Mouse (Mus musculus) brain, embryonic 18.5 days (tissue): ENCODE measurements around the gene Ankrd42.

ENCODE experiments used
- DNase-seq: peaks from one replicate; pipeline ENCODE4 v3.0.0-alpha.2; 2012; ENCODE audit warnings: low read depth, low spot score

The Ankrd42 gene

GRCm38 (mm10) chr7:92566775-92567174 lies 70.2 kb downstream of the Ankrd42 start:
- DNase-seq = no peak

GRCm38 (mm10) chr7:92560986-92561876 lies 75.7 kb downstream of the Ankrd42 start, which contains the start of gene Ccdc90b:
Gene Ccdc90b (plus strand): TSS chr7:92561149.
- DNase-seq = peak; percentile 96

- DNase-seq = no peak
These were observed 78.2 kb downstream of the Ankrd42 start for GRCm38 (mm10) chr7:92558744-92559143.

- peak; percentile 54 for DNase-seq
These were observed 86.0 kb downstream of the Ankrd42 start for GRCm38 (mm10) chr7:92550990-92551392.

GRCm38 (mm10) chr7:92550248-92550989 lies 86.5 kb downstream of the Ankrd42 start:
- no peak for DNase-seq

GRCm38 (mm10) chr7:92546763-92547162 lies 90.2 kb downstream of the Ankrd42 start:
- no peak for DNase-seq

GRCm38 (mm10) chr7:92532351-92533036 lies 104.4 kb downstream of the Ankrd42 start:
- DNase-seq = peak; percentile 52
